Comparison of ENCODE assay signal across 17 mouse cellular contexts in the genomic region with DNA sequence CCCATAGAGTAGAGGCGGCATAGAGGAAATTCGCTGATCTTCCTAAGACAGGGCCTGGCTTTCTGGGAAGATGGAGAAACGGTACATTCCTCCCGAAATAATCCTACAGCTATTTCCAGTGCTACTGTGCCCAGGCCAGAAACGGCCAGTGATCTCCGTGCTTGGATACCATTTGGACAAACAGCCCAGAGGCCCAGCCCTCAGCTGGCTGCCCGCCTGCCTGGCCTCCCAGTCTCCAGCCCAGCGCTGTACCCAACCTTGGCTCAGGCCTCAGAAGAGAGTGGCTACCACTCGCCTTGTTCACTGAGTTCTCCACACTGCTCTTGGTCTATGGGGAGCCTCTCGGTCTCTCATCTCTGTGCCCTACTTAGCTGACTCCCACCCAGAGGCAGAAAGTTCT. TPM values are rescaled to one million over a fixed set of nuclear protein-coding genes. Genes with fewer than 3 reads are reported as not detected.
DNase-seq lines count a peak whose midpoint lies in the region; ATAC-seq and TF ChIP-seq lines count a peak whose summit lies in the region.
"Had no signal": no experiment of that assay in that cellular context is flagged by ENCODE, and none has a peak within 500 bp of the region (broad histone marks: within the 10 kb centered on the region; RNA-seq: fewer than 3 reads in every experiment).

No protein-coding gene starts in this region.

- intact Hi-C loops in gastrocnemius, adult 2 months (cut with DNase I) = loop anchor here (5.0 kb wide), 1 partner anchor 38 kb away; no protein-coding TSS in a partner anchor

- H3K4me3 ChIP-seq in liver, embryonic 13.5 days (replicated peaks) = no peak overlapping the region
- no peak overlapping the region for H3K4me3 ChIP-seq in gastrocnemius, adult 2 months
- H3K4me3 ChIP-seq in heart, postnatal 0 days (ENCODE audit: low read depth, low read length) = no peak overlapping the region
- H3K4me3 ChIP-seq in stomach, embryonic 16.5 days (replicated peaks; ENCODE audit: low read length) = no peak overlapping the region
- H3K4me3 ChIP-seq: left cerebral cortex, adult 2 months; midbrain, embryonic 12.5 days had no signal

- H3K9me3 ChIP-seq in liver, embryonic 13.5 days (replicated peaks) = no peaks in the 10 kb centered on the region
- no peaks in the 10 kb centered on the region for H3K9me3 ChIP-seq in heart, postnatal 0 days (replicated peaks; ENCODE audit: control insufficient read depth, low read length)
- H3K9me3 ChIP-seq in stomach, embryonic 16.5 days (replicated peaks; ENCODE audit: control insufficient read depth, low read length) = no peaks in the 10 kb centered on the region
- H3K9me3 ChIP-seq: midbrain, embryonic 12.5 days had no signal

- H3K27ac ChIP-seq in liver, embryonic 13.5 days = peak overlapping the region; percentile 15; the same call in 1 of the 2 replicates
- H3K27ac ChIP-seq in gastrocnemius, adult 2 months = peak overlapping the region; percentile 76
- peak overlapping the region; percentile 60 for H3K27ac ChIP-seq in heart, postnatal 0 days (ENCODE audit: low read depth)
- peak overlapping the region; percentile 74 for H3K27ac ChIP-seq in stomach, embryonic 16.5 days (ENCODE audit: low read length)
- H3K27ac ChIP-seq: left cerebral cortex, adult 2 months; midbrain, embryonic 12.5 days had no signal

- no peak for ATAC-seq in liver, embryonic 13.5 days (ENCODE audit: low read depth)
- no peak for ATAC-seq in heart, postnatal 0 days (ENCODE audit: insufficient read depth, low read depth)
- no peak for ATAC-seq in stomach, embryonic 16.5 days (ENCODE audit: insufficient read depth, low FRiP score)

- H3K9ac ChIP-seq in liver, embryonic 13.5 days = no peak overlapping the region
- no peak overlapping the region for H3K9ac ChIP-seq in heart, postnatal 0 days (replicated peaks; ENCODE audit: low read depth, low read length)
- no peak overlapping the region for H3K9ac ChIP-seq in stomach, embryonic 16.5 days (ENCODE audit: low read length)
- H3K9ac ChIP-seq: midbrain, embryonic 12.5 days had no signal

- no peaks in the 10 kb centered on the region for H3K36me3 ChIP-seq in liver, embryonic 13.5 days
- H3K36me3 ChIP-seq in heart, postnatal 0 days (replicated peaks; ENCODE audit: control insufficient read depth, insufficient read depth, low read length) = no peaks in the 10 kb centered on the region
- no peaks in the 10 kb centered on the region for H3K36me3 ChIP-seq in stomach, embryonic 16.5 days (ENCODE audit: control insufficient read depth, insufficient read depth, low read length)
- H3K36me3 ChIP-seq: midbrain, embryonic 12.5 days had no signal

- H3K4me1 ChIP-seq in liver, embryonic 13.5 days (replicated peaks) = peaks cover 55% of the 10 kb centered on the region
- H3K4me1 ChIP-seq in heart, postnatal 0 days (ENCODE audit: control insufficient read depth, insufficient read depth) = peaks cover 34% of the 10 kb centered on the region
- peaks cover 24% of the 10 kb centered on the region for H3K4me1 ChIP-seq in stomach, embryonic 16.5 days (ENCODE audit: control insufficient read depth, insufficient read depth, low read length)

- DNase-seq in liver, embryonic 13.5 days = no peak
- no peak for DNase-seq in liver
- DNase-seq in gastrocnemius, adult 2 months = peak; percentile 83
- no peak for DNase-seq in heart, postnatal 0 days (ENCODE audit: low spot score)
- no peak for DNase-seq in layer of hippocampus, adult 9-10 months (ENCODE audit: low spot score)
- no peak for DNase-seq in kidney, postnatal 10 days
- no peak for DNase-seq in left cerebral cortex, adult 11 months (ENCODE audit: low spot score)
- DNase-seq: cerebellum, adult 11-12 months; kidney, postnatal 14 days had no signal

- H3K27me3 ChIP-seq in liver, embryonic 13.5 days = no peaks in the 10 kb centered on the region
- H3K27me3 ChIP-seq in heart, postnatal 0 days (ENCODE audit: control insufficient read depth, insufficient read depth, low read length) = no peaks in the 10 kb centered on the region
- H3K27me3 ChIP-seq in stomach, embryonic 16.5 days (ENCODE audit: control insufficient read depth, insufficient read depth, low read length) = no peaks in the 10 kb centered on the region
- H3K27me3 ChIP-seq: CH12.LX; midbrain, embryonic 12.5 days had no signal

- TF ChIP-seq CTCF in gastrocnemius, adult 2 months (IDR thresholded peaks at IDR 0.05) = no peak
- no peak for TF ChIP-seq CTCF in heart, postnatal 0 days (IDR thresholded peaks at IDR 0.05; ENCODE audit: low read depth)

- H3K4me2 ChIP-seq in liver, embryonic 13.5 days = no peak overlapping the region
- H3K4me2 ChIP-seq in heart, postnatal 0 days (ENCODE audit: low read depth, low read length) = no peak overlapping the region
- H3K4me2 ChIP-seq in stomach, embryonic 16.5 days (ENCODE audit: low read depth, low read length) = no peak overlapping the region
- H3K4me2 ChIP-seq: liver, embryonic 11.5 days; midbrain, embryonic 12.5 days had no signal

- no peak for TF ChIP-seq EP300 in heart, postnatal 0 days (IDR thresholded peaks at IDR 0.05; ENCODE audit: low read depth)

- WGBS in liver, embryonic 13.5 days (ENCODE audit: insufficient replicate concordance) = 70% methylated on average over 10 of the region's 10 CpGs
- WGBS in heart, postnatal 0 days = 60% methylated on average over 10 of the region's 10 CpGs
- WGBS in stomach, embryonic 16.5 days = 70% methylated on average over 10 of the region's 10 CpGs

RNA-seq across cellular contexts. Expression of gene 1700013G24Rik, which starts 3.4 kb away (rescaled TPM):
- not detected in 2 replicates for polyA plus RNA-seq in liver, embryonic 13.5 days (2015; fragmentation: Nextera tagmentation; extraction: Ambion mirVana)
- not detected for total RNA-seq in gastrocnemius, adult 2 months (2021)
- total RNA-seq in heart, postnatal 0 days (2014; rRNA removed; ENCODE audit: low replicate concordance) = not detected in 2 replicates
- polyA plus RNA-seq in heart, postnatal 0 days (2015; fragmentation: Nextera tagmentation; extraction: Ambion mirVana) = not detected in 2 replicates
- polyA plus RNA-seq in stomach, embryonic 16.5 days (2015; fragmentation: Nextera tagmentation; extraction: Ambion mirVana) = not detected in 2 replicates
- total RNA-seq: CH12.LX; left cerebral cortex, adult 2 months had no signal
- polyA plus RNA-seq: liver, embryonic 11.5 days; lung, postnatal 0 days; midbrain, embryonic 12.5 days; neural tube, embryonic 11.5 days had no signal

RNA-seq across cellular contexts. Expression of gene Hspg2, which starts 18.9 kb away (rescaled TPM):
- 2.6 and 3.2 TPM in 2 replicates for polyA plus RNA-seq in liver, embryonic 13.5 days (2015; fragmentation: Nextera tagmentation; extraction: Ambion mirVana)
- total RNA-seq in gastrocnemius, adult 2 months (2021) = 10 to 100 TPM; 55.2 to 77.5 TPM
- 473 and 516 TPM in 2 replicates for total RNA-seq in heart, postnatal 0 days (2014; rRNA removed; ENCODE audit: low replicate concordance)
- polyA plus RNA-seq in heart, postnatal 0 days (2015; fragmentation: Nextera tagmentation; extraction: Ambion mirVana) = 41.2 and 42.4 TPM in 2 replicates
- polyA plus RNA-seq in stomach, embryonic 16.5 days (2015; fragmentation: Nextera tagmentation; extraction: Ambion mirVana) = 29.5 and 31.7 TPM in 2 replicates

RNA-seq across cellular contexts. Expression of gene Cela3b, which starts 19.4 kb away (rescaled TPM):
- 0.17 TPM in 1 of 2 replicates, not detected in the other for polyA plus RNA-seq in liver, embryonic 13.5 days (2015; fragmentation: Nextera tagmentation; extraction: Ambion mirVana)
- not detected for total RNA-seq in gastrocnemius, adult 2 months (2021)
- not detected in 2 replicates for total RNA-seq in heart, postnatal 0 days (2014; rRNA removed; ENCODE audit: low replicate concordance)
- polyA plus RNA-seq in heart, postnatal 0 days (2015; fragmentation: Nextera tagmentation; extraction: Ambion mirVana) = not detected in 2 replicates
- polyA plus RNA-seq in stomach, embryonic 16.5 days (2015; fragmentation: Nextera tagmentation; extraction: Ambion mirVana) = 406 and 529 TPM in 2 replicates
- total RNA-seq: CH12.LX; left cerebral cortex, adult 2 months had no signal
- polyA plus RNA-seq: liver, embryonic 11.5 days; lung, postnatal 0 days; midbrain, embryonic 12.5 days; neural tube, embryonic 11.5 days had no signal

RNA-seq across cellular contexts. Expression of gene Cela3a, which starts 40.1 kb away (rescaled TPM):
- polyA plus RNA-seq in liver, embryonic 13.5 days (2015; fragmentation: Nextera tagmentation; extraction: Ambion mirVana) = not detected in 2 replicates
- not detected for total RNA-seq in gastrocnemius, adult 2 months (2021)
- total RNA-seq in heart, postnatal 0 days (2014; rRNA removed; ENCODE audit: low replicate concordance) = not detected in 2 replicates
- polyA plus RNA-seq in heart, postnatal 0 days (2015; fragmentation: Nextera tagmentation; extraction: Ambion mirVana) = not detected in 2 replicates
- polyA plus RNA-seq in stomach, embryonic 16.5 days (2015; fragmentation: Nextera tagmentation; extraction: Ambion mirVana) = 0.54 and 0.83 TPM in 2 replicates
- total RNA-seq: CH12.LX; left cerebral cortex, adult 2 months had no signal
- polyA plus RNA-seq: gonadal fat pad, adult 2 months; liver, embryonic 11.5 days; lung, postnatal 0 days; midbrain, embryonic 12.5 days; neural tube, embryonic 11.5 days had no signal

Comparison
In these comparisons a context has a peak if more than half of its experiments do, and no peak if none do; other contexts are left out.
1. H3K27ac ChIP-seq: peak in every context shown above with its lines; median percentile 76 in gastrocnemius, adult 2 months; 74 in stomach, embryonic 16.5 days; 60 in heart, postnatal 0 days; 15 in liver, embryonic 13.5 days.
2. RNA of gene Cela3b, which starts 19.4 kb away (polyA plus RNA-seq): 406 to 529 TPM in stomach, embryonic 16.5 days; 0.17 TPM in liver, embryonic 13.5 days and not detected in heart, postnatal 0 days; every median in the first group is over 100 times any median in the second.